Mouse (Mus musculus) retina, postnatal 7 days (tissue): ENCODE results near the gene Gm8356.
"Not testable (repeated sequence)": the region's sequence is repeated elsewhere in the genome, so short reads cannot be mapped to it uniquely, and the experiment has no call there.

ENCODE experiments used
- DNase-seq: peaks from one replicate; pipeline ENCODE4 v3.0.0-alpha.2; 2012; ENCODE audit warnings: low read depth, low spot score

Gm8356 gene

GRCm38 (mm10) chr14:6537190-6537589 is at the start of gene Gm8356:
Gene Gm8356, minus strand, starts transcription at chr14:6537290.
- not testable (repeated sequence) for DNase-seq

GRCm38 (mm10) chr14:6486331-6486730 is 50.8 kb downstream of the Gm8356 start:
- not testable (repeated sequence) for DNase-seq

- DNase-seq, result not testable (repeated sequence)
These were observed 51.5 kb downstream of the Gm8356 start for GRCm38 (mm10) chr14:6485541-6485940.

- DNase-seq, result not testable (repeated sequence)
These were observed 55.0 kb downstream of the Gm8356 start for GRCm38 (mm10) chr14:6482126-6482525.
